Mouse (Mus musculus): ENCODE measurements at regions not wholly inside any gene's neighbourhood (a gene's known extent, or its start where the extent isn't known, plus 50 kb on each side); places are given as distances from the start of the nearest gene placed in this dataset.

DNA sequence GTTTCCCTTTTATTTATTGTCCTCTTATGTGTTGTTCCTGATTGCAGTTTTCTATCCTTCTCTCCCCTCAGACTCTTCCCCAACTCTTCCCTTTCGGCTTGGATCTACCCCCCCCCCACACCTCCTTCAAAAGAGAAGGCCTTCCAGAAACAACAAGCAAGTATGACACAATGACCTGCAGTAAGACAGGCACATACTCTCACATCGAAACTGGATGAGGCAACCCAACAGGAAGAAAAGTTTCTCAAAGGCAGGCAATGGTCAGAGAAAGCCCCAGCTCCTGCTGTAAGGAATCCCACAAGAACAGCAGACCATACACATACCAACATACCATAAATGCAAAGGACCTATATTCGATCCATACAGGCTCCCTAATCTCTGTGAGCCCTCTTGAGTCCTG, 535.8 kb upstream of the Zeb2 start:
- TF ChIP-seq POLR2A (IDR thresholded peaks at IDR 0.05; ENCODE audit: low read depth, low read length) (no peak), CTCF (IDR thresholded peaks at IDR 0.05; ENCODE audit: extremely low read depth, insufficient read depth, insufficient read length, insufficient replicate concordance) (no peak)
